Mouse (Mus musculus): Measurements from ENCODE around the gene App.

- TF ChIP-seq CTCF (IDR thresholded peaks at IDR 0.05; ENCODE audit: control insufficient read depth, insufficient read depth, insufficient read length) (no peak), USF1 (IDR thresholded peaks at IDR 0.05; ENCODE audit: low read depth) (no peak), CEBPB (IDR thresholded peaks at IDR 0.05; ENCODE audit: low read depth) (no peak)
Observed at GRCm38 (mm10) chr16:84919649-84920308, 253.8 kb downstream of the App start.

Data from C2C12 (cell line).